Mouse (Mus musculus) yolk sac, embryonic 10.5 days (tissue): ENCODE data around the gene Arhgef2.

Experiments used
- DNase-seq: peaks from one replicate; pipeline ENCODE4 v3.0.0-alpha.2; 2017; ENCODE audit warnings: low spot score

The Arhgef2 gene

GRCm38 (mm10) chr3:88684236-88684979 is 78.6 kb downstream of the Arhgef2 start:
- DNase-seq = peak; percentile 75

- DNase-seq = peak; percentile 98
Measured at GRCm38 (mm10) chr3:88684980-88685941, 79.5 kb downstream of the Arhgef2 start, which contains the start of gene Khdc4. Gene Khdc4, plus strand, starts transcription at chr3:88685803.

- DNase-seq = no peak
Measured at GRCm38 (mm10) chr3:88685958-88686451, 80.2 kb downstream of the Arhgef2 start.

- no peak for DNase-seq
Measured at GRCm38 (mm10) chr3:88686734-88687611, 81.2 kb downstream of the Arhgef2 start.

- DNase-seq = no peak
Measured at GRCm38 (mm10) chr3:88689079-88689478, 83.3 kb downstream of the Arhgef2 start.

GRCm38 (mm10) chr3:88695545-88695944 is 89.8 kb downstream of the Arhgef2 start:
- no peak for DNase-seq
